Mouse (Mus musculus) c-Kit-positive CD71-negative TER-119-negative erythroid progenitor cells, embryonic 14.5 days (primary cell): ENCODE measurements around the gene Bcl6b.
A peak's percentile ranks its signal among the peaks of the same experiment; 100 is the strongest.

ENCODE experiments used
- DNase-seq: peaks from one replicate; pipeline ENCODE4 v3.0.0-alpha.2; 2013; ENCODE audit warnings: low read depth

The Bcl6b gene

DNA sequence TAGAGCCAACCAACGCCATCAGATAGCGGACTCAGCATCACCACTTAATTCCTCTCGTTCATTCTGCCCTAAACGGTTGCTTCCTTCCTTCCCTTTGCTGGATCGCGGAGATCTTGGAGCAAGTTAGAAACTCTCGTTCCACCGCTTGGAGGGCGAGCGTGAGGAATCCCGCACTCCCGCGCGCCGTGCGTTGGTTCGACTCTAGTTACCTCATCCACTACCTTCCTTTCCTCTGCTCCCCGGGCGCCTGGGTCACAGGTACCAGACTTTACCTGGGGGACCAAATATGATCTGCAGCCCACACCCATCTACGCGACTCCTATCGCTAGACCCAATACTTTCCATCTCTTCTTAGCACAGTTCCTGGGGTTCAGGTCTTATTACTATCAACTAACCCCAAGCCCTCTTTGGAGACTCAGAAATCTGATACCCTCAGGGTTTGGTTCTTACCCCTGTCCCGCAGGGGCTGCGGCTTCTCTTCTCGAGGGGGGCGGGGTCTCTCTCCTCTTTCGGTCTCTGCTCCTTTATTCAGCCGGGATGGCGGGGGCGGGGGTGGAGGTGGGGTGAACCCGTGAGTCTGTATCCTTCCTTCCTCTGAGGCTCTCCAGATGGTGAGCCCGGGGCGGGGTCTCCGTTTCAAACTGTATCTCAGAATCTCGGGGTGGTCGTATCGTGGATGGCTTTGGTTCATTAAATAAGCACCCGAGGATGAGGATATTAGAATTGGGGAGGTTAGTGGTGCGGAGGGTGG is at the start of gene Bcl6b:
Gene Bcl6b, minus strand, starts transcription at position 539 of the 751 bp plus-strand sequence.
- DNase-seq, result no peak

DNA sequence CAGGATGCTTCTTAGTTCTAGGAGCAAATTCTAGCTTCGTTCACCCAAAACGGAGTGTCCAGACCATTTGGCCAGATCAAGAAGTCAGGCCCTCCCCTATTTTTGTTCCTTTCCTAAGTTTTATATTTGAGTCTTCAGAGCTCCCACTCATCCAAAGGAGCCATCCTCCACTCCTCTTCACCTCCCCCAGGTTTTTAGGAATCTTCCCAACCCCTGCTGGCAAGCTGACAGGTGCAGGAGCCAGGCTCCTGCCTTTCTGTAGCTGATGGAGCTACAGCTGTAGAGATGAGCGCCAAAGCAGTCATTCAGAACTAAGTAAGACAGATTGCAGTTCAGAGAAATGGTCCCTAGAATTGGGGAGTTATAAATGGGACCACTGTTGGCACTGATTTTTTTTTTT is 49.4 kb upstream of the Bcl6b start:
- DNase-seq, result no peak

DNA sequence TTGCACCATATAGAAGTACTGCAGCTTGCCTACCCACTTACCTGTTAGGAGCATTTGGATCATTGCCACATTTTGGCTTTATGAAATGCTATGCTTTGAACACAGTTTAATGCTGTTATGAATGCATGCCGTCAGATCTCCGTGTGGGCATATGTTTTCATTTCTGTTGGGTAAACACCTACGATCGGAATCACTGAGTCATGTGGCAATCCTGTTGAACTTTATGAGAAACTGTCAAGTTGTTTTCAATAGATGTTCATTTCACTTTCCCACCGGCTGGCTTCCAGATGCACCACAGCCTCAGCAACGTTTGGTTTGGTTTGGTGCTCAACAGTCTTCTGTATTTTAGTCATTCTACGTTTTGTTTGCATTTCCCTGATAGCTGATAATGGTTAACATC is 42.0 kb upstream of the Bcl6b start:
- DNase-seq, result no peak

DNA sequence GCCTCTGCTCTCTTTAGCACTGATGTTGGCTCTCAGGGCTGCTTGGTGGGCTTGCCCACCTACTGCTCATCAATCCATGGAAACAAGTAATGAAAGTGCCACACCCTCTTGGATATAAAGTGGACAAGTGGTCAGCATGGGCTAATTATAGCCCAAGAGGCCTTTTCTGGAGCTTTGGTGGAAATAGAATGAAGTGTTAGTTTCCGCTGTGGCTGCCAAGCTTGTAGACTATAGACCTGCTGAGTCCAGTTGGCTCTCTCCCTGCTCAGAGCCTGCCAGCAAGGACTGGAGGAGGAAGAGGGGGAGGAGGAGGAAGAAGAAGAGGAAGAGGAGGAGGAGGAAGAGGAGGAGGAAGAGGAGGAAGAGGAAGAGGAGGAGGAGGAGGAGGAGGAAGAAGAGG is 36.8 kb upstream of the Bcl6b start:
- DNase-seq, result no peak

DNA sequence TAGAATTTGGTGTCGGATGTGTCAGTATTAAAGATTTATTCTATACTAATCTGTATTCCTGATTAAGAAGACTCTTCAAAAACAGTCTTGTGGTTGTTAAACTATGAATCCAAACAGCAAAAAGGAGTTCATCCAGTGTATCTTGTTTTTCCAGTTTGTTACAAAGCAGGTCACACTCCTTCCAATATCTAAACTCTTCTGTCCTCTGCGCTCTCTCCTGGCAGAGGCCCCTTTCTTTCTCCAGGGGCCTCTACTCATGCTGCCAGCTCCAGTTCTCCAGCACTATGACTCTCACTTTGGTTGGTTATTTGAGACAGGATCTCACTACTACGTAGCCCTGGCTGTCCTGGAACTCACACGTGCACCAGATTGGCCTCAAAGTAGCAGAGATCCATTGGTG is 36.2 kb upstream of the Bcl6b start:
- no peak for DNase-seq

DNA sequence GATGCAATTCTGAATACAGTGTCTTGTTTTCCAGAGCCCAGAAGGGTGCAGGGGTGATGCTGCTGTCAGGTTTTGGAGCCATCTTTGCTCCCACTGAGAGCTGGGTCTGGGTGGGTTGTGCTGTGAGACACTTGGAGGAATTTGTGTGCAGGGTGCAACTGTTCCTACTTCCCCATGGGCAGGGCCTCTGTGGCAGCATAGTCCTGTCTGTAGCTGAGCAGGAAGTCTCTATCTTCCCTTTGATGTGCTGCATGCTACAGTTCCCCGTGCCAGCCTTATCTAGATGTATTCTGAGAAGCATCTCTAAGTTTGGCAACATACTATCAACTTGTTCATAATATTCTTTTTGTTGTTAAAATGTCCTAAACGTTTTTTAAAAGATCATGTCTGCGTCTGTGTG is 35.7 kb upstream of the Bcl6b start:
- no peak for DNase-seq

DNA sequence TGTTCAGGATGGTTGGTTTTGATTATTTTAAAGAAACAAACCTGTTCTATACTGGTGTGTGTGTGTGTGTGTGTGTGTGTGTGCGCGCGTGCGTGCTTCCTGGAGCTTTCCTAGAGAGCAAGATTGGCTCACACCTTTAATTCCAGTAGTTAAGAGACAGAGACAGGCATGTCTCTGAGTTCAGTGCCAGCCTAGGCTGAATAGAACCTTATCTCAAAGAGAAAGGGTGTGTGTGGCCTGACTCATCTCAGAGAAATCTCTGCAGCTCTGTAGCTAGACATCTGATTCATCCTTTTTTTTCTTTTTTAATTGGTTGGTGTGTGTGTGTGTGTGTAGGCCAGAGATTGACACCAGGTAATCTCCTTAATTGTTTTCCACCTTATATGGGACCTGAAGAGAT is 29.4 kb upstream of the Bcl6b start:
- no peak for DNase-seq

DNA sequence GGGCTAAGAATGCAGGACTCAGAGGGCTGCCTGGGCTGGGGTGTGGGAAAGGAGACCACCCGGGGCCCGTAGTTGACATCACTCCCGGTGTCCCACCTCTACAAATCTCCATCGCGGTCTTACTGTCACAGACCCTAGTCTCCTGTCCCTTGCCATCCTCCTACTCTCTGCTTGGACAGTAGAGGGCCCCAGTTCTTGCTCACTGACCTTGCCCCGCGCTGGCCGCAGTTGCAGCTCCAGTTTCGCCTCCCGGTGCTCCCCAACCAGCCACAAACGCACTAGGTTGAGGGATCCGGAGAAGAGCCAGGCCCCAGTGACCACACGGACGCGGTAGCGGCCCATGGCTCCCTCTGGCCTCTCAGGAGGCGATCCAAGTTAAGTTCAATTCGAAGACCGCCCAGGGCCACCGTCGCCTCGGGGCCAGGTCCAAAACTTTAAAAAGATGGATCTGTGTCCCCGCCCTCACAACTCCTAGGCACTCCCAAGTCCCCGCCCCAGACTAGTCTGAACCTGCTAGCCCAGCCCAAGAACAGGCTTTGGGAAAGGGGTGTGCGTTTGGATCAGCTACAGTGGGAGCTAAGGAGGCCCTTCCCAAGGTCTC is 25.4 kb upstream of the Bcl6b start, which contains the start of gene Alox12:
Gene Alox12, minus strand, starts transcription at position 423 of the 601 bp plus-strand sequence.
- DNase-seq, result no peak

DNA sequence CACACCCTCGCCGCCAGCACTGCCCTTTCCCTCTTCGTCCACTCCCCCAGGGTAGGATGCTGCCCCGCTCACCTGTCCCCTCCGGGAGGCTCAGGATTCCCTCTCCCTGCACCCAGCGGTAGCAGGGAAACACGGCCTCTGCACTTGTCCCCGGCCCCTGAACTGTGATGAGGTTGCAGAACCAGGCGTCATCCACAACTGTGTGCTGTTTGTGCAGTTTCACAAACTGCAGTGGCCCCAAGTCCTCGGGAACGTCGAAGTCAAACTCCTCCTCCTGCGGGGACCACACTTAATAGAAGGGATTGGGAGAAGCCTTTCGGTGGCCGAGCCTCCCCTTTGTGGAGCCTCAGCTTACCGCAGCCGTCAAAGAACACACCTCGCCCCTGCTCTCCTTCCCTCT is 24.7 kb upstream of the Bcl6b start:
- no peak for DNase-seq

DNA sequence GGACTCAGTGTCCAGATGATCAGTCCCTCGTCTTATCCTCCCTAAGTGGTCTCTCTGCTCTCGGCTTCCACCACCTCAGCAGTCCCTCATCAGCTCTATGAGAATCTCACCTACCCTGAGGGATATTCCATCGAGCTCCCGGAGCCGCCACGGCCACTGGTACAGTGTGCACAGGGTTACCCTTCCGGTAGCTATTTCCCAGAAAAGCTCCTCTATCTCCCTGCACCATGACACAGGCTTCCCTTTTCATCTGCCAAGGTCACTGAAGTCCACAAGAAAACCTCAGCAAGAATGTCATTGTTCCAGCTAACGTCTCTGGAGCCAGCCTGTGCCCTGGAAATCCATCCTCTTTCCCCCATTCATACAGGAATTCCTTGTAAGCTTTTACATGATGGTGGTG is 22.3 kb upstream of the Bcl6b start:
- DNase-seq, result no peak

DNA sequence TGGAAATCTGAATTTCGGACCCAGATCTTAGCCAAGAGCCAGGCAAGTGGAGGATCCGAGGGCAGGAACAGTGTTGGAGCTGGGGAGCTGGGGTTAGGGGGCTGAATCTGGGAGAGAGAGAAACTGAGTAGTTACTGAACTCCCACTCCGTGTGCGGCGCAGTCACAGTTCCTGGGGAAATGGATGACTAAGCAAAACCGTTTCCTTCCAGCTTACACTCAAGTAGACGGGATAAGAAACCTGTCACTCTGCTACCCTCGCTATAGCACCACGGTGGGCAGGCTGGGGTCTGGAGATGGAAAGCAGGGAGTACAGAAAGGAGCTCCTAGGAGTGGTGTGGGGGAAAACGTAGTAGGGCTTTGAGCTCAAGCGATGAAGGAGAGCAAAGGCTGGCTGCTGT is 20.6 kb upstream of the Bcl6b start:
- DNase-seq, result no peak

DNA sequence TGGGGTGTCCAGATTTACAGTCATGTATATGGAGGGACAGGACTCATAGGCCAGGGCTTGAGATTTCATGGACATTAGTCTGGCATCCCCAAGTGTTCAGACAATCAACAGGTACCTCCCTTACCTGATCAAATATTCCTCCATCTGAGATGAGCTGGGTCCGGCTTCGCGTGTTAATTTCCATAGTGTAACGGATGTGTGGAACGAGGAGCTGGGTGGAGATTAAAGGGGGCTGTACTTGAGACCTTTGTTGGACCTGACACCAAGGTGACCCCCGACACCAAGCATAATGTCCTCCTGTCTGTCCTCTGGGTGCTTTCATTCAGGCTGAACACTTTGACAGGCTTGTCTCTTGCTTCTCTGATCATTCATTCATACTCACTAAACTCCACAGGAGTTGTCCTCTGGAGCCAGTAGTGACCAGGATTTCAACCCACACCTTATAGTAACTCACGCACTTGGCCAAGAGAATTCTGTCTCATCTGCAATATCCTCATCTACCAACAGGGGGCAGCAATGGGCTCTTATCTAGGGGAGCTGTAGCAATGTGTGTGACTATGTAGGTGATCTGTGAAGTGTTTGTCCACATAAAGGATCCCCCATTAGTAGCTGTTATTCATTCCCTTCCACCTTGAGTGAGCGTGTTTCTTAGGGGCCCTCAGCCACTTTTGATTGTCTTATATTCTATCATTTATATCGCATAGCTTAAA is 17.7 kb upstream of the Bcl6b start:
- peak; percentile 77 for DNase-seq

DNA sequence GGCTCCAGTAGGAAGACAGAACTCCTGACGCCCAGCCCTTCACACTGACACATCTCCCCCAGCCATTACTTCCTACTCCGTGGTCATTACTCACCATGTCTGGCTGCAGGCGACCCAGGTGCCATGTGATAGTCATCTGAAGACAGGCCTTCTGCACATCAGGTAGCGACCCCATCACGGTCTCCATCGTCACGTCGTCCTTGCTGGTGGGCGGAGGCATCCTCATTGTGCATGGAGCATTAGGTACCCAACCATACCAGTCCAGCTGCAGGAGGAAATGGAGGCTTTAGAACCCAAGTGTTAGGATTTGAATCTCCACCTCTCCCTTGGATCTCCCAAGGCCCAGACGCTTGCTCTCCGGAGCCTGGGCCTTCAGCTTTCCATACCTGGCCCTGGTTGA is 13.0 kb upstream of the Bcl6b start:
- no peak for DNase-seq

DNA sequence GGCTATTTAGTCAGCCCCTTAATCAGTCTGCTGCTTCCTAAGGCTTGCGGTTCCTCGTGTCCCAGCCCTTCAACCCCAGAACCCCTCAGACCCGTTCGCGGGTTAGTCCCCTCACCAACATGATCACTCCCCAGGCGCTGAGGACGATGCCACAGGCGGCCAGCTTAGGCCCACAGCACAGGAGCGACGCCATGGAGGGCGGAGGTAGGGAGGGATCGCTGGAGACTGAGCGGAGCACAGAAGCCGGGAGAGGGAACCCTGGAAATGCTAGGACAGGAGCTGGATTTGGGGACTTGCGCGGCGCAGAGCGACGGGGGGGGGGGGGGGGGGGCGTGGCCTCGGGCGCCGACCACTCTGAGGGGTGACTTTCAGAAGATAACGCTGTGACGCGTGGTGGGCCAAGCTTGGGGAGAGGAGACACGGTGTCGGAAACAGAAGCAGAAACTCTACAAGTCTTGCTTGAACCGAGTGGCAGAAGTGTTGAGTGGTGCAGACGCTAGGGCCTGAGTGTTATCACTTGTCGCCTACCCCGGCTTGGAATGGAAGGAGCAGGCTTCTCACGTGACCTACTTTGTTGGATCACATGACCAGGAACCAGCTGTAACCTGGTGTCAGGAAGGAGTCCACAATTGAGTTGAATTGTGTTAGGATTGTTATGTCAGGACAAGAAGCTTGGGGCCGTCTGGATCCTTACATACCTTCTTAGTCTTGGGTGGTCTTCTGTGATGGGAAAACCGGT is 10.1 kb upstream of the Bcl6b start, which contains the start of the genes Gm21988 and Rnasek:
Gene Gm21988, minus strand, starts transcription at position 290 of the 739 bp plus-strand sequence.
Gene Rnasek, minus strand, starts transcription at position 302 of the 739 bp plus-strand sequence.
- peak; percentile 76 for DNase-seq

DNA sequence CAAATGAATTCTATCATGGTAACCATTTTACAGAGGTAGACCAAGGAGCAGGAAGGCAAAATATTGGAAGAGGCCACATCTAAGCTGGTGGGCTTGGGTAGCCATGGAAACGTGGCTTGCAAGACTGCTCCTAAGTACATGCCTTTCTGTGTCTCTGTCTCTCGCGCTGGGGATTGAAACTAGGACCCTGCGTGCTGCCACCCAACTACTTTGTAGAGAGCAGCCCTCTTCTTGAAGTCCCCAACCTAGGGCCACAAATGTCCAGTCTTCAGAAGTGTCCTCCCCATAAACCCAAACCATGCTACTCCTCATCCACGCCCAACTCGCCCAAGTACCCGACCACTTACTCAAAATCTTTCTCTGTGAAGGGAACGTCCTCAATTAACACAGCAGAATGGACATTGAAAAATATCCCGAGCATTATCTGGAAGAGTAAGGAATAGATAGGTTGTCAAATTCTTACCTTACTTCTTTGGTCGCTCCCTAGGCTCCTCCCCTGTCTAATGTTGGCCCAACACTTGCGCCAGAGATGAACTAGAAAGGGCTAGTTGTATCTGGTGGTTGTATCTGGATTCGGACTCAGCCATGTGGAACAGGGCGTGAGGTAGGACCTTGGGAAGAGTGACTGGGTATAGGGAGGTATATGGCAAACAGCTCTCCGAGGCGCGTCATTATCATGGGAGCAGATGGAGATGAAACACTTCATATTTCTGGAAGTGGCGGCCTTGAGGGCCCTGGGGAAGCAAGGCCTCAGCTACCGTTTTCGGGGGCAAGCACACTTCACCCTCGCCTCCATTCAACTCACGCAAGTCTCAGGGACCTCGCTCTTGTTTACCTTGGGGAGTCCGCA is 9.2 kb upstream of the Bcl6b start:
- DNase-seq, result no peak

DNA sequence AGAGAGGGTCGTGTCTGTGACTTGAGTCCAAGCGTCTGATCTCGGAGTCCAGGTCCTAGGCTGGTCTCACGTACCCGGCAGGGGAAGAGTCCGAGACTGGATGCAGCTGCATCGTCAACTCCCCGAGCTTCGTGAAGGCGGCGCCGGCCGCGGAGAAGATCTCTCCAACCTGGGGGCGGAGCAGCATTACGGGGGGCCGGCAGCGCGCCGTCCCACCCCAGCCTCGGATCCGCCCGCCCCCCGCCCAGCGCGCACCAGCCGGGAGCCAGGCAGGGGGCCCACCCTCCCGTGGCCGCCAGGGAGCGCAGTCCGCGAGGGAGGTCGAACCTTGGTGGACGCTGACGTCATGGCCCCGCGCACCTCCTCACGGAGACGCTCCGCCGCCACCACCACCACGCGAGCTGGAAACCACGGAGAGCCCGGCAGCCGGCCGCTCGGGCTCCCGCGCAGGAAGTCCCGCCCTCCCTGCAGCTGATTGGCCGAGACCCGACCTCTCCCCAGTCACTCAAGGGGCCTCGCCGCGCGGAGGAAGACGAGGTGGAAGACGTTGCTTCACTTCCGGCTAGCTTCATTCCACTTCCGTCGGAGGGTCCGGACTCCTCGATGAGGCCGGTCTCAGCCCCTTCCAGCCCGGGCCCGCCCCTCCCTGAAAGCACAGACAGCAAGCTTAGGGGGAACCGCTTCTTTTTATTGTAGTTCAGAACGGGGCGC is 8.0 kb upstream of the Bcl6b start, which contains the start of gene 0610010K14Rik:
Gene 0610010K14Rik, minus strand, starts transcription at position 458 of the 711 bp plus-strand sequence.
- DNase-seq, result peak; percentile 94

DNA sequence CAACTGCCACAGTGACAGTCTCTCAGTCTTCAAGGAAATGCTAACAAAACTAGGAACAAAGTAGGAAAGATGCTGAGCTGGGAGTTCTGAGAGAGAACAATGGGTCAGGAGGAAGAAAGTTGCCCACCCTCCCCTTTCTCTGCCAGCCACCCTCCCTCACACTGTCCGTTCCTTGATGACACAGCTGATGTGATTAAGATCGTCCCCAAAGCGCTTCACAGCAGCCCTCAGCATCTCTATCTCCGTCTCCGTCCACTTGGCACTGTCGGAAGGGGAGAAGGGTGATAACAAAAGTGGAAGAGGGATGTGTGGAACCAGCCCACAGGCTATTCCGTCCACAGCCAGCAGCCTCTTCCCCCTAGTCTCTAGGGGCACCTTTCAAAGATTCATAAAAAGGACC is 7.1 kb upstream of the Bcl6b start:
- DNase-seq, result no peak

DNA sequence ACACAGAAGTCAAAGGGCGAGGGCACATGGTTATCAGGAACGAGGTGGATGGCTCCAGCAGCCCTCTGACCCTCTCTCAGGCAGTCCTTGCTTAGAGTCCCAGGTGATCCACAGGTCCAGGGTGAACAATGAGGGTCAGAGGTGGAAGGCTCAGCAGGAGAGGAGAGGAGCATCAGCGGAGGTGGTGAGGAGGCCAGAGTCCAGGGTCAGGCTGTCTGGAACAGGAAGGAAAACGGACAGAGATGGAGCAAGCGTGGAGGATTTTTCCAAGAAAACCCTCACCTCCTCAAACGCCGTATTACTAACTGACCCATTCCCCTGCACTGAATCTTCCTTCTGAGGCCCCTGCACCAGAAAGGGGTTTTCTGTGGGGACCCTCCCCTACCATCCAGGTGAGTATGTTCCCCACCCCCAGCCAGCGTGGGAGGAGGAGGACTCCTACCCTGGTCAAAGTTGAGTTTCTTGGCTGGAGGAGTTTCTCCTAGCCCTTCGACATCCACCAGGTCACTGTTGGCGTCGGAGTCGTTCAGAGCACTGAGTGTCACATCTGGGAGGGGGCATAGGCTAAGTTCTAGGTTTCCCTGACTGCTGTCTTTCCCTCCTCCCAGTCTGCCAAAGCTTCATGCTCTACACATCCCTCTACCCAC is 5.8 kb upstream of the Bcl6b start:
- DNase-seq, result no peak

DNA sequence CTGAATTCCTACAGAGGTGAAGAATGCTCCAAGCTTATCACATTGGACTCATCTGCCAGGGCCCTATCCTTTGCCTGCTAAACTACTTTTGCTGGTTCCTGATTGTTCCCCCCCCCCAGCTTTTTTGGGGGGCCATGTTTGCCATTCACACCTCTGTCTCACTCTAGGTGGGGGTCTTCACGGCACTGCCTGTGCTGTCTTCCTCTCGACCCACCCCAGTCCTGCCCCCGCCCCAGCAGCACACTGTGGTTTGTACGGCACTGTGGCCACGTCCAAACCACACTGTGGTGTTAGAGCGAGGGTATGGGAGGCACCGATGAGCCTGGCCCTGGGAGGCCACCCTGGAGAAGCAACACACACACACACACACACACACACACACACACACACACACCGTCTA is 4.9 kb upstream of the Bcl6b start:
- no peak for DNase-seq

DNA sequence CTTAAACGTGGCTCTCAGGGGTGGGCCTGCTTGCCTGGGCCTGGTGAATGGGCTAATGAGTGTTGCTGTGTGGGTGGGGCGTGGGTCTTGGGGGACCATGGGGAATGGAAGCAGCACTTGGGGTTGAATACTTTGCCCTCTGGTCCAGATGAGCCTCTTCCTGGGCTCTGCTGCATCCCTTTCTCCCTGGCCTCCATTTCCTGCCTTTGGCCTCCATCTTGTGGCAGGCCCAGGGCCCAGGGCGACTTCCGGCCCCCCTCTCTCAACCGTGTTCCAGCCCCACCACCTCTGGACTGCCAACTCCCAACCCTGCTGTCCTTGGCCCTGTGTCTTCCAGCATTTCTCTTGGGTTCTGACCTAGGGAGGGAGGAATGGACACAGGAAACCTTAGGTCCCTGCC is 4.4 kb upstream of the Bcl6b start:
- DNase-seq, result no peak
